Mouse (Mus musculus): Measurements from ENCODE around the gene Med25.

- TF ChIP-seq CTCF (IDR thresholded peaks at IDR 0.05; ENCODE audit: low read depth) = no peak
- no peak for TF ChIP-seq EP300 (IDR thresholded peaks at IDR 0.05; ENCODE audit: low read depth)
Measured at GRCm38 (mm10) chr7:44914396-44914795, 21.9 kb upstream of the Med25 start.

Data from liver, embryonic 14.5 days (tissue).